Mouse (Mus musculus) thymus, postnatal 4 days (tissue): ENCODE measurements around the gene Fam209.

Source experiments
- DNase-seq: peaks from one replicate; pipeline ENCODE4 v3.0.0; 2021

Fam209 gene

DNA sequence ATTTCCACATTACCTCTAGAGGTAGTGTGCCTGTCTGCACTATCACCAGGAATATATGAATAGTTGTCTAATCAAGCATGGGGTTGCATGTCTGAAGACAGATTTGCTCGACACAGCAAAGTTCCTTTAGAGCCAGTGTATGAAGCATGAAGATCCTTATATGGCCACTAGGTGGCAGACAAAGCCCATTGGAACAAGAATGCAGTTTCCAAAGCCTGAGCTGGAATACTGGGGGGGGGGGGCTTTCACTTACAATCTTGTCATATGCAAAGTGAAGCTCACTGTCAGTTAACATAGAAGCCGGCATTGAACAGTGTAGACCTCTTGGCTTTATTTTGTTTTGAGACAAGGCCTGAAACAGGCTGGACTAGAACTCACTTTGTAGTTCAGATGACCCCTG is 5.5 kb downstream of the Fam209 start:
- peak; percentile 45 for DNase-seq

DNA sequence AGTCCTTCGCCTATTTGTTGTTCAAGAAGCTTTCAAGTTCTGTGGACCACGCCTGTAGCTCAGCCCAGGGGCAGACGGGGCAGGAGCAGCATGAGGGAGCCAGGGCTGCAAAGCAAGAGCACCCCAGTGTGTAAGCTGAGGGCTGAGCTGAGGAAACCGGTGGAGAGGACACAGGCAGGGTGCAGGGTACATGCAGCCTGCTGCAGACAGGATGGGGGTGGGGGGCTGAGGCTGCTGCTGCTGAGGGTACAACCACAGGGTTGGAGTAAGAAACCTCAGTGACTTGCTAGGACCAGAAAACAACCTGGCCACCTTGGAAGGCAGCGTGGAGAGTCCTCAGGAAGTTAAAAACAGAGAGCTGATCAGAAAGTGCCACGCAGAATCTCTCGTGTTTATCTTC is 8.0 kb downstream of the Fam209 start:
- DNase-seq, result peak; percentile 56

DNA sequence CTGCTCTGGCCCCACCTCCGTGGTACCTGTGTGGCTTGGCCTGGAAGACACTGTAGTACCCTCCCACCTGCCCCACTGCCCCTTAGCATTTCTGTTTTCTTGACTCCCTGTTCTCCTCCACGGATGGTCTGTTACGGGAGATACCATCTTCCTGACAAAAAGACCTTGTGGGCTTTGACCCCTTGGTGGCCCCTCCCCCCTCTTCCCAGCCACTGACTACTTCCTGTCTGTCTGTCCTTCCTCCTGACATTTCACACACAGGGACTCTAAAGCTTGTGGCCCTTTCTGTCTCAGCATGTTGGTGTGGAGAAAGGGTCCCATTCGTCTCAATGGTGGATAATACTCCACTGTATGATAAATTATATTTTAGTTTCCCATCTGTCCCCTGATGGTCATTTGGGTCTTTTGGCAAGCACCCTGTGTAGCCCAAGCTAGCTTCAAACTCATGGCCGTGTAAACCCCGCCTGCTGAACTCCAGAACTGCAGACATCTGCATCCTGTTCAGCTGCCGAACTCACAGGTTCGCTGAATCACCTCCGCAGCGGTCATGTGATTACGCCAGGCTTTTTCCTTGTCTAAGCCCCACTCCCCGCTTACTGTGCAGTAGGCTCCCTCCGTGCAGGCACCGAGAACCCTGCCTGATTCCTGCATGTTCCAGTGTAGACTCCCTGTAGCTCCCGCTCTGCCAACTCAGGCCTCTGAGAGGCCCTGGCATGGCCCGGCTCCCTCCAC is 9.5 kb downstream of the Fam209 start:
- DNase-seq, result peak; percentile 52

DNA sequence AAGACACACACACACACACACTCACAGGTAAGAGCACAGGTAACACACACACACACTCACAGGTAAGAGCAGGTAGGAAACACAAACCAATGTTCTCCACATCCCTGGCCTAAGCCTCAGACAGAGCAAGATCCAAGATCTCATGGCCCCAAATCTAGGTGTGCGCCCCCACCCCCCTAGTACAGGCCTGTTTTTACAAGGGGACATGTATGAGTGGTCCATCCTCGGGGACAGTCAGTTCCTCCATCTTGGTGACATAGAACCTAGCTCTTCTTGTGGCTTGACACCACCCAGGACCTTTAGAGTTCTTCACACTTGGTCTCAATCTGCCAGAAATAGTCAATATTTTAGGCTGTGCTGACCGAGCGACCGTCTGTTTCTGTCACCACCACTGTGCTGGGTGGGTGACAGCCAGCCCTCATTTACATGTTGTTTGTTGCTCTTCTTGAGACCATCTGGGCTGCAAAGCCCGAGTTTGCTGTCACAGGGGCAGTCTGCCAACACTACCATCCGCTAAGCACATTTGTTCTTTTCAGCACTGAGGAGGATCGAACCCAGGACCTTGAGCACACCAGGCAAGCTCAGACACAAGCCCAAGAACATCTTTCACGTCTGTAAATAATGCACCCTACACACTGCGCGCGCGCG is 11.6 kb downstream of the Fam209 start:
- DNase-seq, result no peak

DNA sequence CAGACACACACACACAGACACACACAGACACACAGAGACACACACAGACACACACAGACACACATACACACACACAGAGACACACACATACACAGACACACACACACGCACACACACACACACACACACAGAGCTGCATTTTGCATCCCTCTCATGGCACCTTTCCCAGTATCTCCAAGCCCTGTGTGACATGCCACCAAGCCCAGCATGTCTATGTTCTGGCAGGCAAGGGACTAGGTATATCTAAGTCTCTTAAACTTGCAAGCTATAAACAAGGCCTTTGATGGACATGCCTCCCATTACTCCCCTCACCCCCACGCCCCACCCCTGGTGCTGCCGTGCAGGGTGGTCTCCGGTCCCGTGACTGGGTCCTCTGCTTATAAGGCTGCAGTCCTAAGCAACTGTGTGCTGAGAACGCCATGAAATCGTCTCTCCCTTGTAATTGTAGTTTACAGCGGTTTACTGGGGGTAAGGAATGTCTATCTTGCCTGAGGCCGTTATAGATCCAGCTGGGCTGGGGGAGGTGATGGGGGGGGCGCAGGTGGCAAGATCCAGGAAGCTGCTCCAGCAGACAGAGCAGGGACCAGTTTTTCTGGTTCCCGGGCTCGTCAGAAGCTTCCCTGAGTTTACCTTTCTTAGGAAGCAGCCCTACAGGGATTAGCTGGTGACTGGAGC is 12.5 kb downstream of the Fam209 start:
- DNase-seq, result no peak

DNA sequence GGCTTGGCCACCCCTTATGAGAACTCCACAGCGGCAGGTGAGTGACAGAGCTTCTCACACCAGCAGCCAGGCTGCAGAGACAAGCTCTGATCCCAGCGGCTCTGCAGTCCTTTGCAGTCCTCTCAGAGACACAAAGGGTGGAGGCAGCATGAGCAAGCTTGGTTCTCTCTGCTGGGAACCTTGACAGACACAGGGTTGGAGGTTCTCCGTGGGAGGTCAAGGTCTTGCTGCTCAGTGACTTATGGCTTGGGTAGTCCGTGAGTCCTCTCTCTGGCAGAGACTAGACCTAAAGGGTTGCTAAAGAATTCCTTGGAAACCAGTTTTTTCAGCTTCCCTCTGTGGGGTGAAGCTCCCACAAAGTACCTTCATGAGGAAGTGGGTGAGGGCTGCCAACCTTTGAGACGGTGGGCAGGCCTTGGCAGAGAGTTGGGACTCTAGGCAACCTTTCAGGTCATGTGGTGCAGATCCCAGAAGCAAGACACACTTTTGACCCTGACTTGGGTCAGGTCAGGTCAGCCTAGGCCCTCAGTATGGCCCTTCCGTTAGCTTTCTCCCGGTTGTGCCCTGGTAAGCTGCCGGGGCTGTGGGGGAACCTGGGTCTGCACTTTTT is 24.5 kb downstream of the Fam209 start:
- DNase-seq, result no peak

DNA sequence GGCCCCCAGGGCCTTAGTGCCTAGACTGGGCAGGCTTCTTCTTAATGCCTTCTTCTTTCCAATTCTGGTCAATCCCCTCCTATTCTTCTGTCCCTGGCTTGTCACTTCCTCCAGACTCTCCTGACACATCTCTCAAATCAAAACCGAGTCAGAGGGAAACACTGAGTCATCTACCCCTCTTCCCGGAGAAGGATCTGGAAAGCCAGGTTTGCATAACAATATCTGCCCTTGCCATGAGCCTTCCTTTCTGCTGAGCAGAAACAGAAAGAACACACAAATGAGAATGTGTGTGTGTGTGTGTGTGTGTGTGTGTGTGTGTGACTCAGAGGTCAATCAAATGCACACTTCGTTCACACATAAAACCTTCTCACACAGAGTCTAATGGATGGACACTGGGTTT is 26.5 kb downstream of the Fam209 start:
- DNase-seq, result no peak

DNA sequence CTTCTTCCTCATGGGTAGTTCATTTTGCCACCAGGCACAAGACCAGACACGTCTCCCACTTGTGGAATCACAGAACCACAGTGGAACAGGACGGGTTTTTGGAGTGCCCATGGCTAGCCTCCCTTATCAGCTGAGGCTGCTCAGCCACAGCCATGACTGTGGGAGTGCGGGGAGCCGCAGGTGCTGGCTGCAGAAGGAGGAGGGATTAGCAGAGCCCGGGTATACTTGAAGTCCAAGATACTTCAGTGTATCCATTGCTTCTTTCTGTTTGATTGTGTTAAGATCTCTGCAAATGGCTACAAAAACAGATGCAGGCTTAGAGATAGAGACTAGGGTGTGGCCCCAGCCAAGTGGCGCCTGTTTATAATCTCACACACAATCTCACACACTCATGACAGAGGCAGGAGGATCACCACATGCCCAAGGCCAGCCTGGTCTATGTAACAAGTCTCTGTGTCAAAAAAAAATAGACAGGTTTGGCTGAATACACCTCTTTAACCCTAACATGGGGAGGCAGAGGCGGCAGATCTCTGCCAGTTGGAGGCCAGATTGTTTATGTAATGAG is 28.5 kb downstream of the Fam209 start:
- no peak for DNase-seq

DNA sequence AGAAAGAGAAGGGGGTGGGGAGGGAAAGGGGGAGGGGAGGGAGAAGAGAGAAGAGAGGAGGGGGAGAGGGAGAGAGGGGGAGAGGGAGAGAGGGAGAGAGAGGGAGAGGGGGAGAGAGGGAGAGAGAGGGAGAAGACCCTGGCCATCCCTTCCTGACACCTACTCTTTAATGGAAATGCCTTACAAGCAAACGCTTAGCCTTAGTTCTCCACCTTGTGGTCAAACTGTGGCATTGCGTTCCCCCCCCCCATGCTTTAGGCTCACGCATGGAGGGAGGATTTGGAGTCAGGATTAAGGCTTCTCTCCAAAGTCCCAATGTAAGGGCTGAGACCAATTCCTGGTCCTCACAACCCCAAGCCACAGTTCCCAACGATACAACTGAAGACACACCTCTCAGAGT is 29.0 kb downstream of the Fam209 start:
- DNase-seq, result peak; percentile 43

DNA sequence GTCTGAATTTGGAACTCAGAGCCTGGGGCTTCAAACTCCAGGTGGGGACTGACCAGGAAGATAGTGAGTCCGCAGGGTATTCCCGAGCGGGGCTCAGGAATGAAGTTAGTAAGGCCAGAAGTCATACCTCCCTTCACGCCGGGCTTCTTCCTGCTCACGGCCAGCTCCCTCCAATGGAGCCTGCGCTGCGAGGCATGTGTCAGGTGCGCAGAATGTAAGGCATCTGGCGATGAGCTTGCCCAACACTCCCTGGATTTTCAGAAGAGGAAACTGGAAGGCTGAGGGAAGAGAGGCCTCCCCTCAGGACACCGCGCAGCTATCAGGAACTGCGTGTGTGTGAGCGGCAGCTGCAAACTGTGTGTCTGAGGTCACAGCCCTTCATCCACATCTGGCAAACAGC is 29.8 kb downstream of the Fam209 start:
- DNase-seq, result no peak

DNA sequence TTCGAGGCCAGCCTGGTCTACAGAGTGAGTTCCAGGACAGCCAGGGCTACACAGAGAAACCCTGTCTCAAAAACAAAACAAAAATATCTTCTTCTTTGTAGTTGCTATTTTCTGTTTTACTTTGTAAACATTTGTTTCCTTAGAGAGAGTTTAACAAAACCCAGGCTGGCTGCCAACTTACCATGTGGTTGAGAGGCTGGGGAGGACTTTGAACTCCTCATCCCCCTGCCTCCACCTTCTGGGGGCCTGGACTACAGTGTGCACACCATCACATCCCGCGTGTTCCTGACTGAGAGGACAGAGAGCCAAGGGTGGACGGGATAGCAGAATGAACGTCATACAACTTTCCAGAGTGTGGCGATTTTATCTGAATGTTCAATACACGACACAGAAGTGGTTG is 33.8 kb downstream of the Fam209 start:
- no peak for DNase-seq

DNA sequence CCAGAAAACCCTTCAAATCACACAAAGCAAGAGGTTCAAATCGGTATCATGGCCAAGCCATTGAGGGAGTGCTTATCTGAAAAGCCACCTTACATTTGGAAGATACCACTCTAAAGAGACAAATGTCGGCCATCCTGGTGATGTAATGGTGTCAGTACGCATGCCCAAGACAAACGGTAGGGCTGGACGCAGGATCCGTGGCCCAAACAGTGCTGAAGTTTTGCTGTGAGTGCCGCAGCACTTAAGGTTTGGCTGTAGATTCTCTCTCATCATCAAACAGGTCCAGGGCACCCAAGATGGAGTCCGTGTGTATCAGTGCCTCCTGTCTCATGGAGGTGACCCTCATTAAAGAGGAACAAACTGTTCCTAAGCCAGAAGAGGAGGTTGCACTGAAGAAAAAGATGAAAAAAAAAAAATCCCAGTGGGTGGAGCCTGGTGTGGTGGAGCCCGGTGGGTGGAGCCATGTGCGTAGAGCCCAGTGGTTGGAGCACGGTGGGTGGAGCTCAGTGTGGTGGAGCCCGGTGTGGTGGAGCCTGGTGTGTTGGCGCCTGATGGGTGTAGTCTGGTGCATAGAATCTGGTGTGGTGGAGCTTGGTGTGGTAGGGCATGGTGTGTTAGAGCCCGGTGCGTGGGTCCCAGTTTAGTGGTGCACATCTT is 37.9 kb downstream of the Fam209 start:
- no peak for DNase-seq

DNA sequence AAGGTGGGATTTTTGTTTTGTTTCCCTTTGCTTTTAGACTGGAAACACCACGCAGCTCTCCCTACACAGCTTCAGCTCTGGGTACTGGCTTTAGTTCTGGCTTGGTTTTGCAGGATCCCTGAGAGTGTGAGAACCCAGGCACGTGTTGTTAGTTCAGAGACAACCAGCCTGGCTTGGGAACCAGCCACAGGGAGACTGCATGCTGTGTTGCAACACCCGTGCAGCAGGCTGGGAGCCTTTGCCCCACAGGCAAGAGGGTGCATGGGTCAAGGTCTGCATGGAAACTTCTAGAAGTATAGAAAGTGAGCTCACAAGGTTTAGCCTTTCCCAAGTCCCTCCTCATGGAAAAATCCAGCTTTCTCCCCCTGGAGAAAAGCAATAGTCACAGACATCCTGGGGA is 38.6 kb downstream of the Fam209 start:
- no peak for DNase-seq

DNA sequence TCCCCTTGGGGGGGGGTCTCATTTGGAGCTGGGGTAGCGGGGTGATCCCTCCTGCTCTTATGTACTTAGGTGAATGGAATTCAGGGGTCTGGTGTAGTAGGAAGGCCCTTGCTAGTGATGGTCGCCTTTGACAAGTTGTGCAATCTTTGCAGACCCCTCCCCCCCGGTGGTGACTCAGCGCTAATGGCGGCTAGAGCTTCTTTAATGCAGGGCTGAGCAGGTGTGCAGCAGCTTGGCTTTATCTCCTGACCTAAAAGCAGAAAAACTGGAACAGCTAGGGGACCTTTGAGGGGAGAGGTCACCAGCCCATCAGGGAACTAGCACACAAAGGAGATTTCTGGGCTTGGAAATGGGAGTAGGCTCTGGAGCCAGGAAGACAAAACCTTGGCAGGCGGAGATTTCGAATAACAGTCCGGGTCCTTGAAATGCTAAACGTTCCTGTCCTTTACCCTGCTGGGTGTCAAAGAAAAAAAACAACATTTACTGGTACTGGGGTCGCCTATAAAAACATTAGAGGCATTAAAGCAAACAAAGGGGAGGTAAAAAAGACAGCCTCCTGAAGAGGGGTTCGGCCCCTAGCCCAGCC is 44.2 kb downstream of the Fam209 start:
- no peak for DNase-seq

DNA sequence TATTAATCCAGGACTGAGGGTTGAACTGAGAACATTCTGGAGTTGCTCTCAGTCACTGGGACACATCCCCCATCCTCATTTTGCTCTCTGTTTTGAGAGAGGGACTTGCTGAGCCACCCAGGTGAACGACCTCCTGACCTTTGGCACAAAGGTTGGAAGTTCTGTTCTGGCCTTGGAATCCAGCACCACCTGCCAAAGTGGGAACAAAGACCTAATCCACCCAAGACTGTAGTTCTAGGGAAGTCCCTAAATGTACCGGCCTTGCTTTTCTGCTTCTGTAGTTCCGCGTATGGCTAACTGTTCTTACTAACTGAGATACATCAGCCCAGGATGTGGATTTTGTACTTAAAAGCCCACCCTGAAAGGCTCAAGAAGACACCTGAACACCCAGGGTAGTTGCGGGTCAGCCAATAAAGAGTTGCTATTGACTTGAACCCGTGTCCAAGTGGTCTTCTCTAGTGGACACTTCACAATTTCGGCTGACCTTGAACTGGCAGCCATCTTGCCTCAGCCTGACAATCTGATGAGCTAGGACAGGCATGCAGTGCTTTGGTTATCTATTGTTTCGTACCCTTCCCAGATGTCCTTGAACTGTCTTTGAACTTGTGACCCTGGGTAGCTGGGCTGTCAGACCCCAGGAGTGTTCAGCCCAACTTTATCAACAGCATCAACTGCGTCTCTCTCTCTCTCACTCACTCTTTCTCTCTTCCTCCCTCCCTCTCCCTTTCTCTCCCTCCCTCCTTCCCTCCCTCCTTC is 48.5 kb downstream of the Fam209 start:
- DNase-seq, result no peak

DNA sequence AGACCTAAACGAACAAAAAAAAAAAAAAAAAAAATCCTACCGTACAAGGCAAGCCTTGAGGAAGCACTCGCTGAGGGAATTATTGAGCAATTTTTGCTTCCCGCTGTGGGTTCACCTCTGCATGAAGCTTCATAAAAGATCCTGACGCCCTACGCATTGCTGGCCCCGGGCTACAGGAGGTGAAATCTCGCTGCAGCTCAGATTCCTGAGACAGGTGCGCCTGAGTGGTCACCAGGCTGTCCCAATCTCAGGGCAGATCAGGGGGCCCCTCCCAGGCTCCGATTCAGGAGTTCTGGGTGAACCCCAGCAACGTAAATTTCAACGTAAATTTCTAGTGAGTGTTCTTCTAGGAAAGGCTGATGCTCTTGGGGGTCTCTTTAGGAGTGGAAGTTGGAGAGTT is 50.2 kb downstream of the Fam209 start:
- DNase-seq, result no peak
